In genomic region chr11:89092714-89093113, GRCm38 (mm10) we compare ENCODE assay signal across 10 mouse cellular contexts. TPM values are rescaled to one million over a fixed set of nuclear protein-coding genes. Genes with fewer than 3 reads are reported as not detected.
DNase-seq lines count a peak whose midpoint lies in the region; ATAC-seq and TF ChIP-seq lines count a peak whose summit lies in the region.
"Had no signal": no experiment of that assay in that cellular context is flagged by ENCODE, and none has a peak within 500 bp of the region (broad histone marks: within the 10 kb centered on the region; RNA-seq: fewer than 3 reads in every experiment).

No protein-coding gene starts in this region.

- no peaks in the 10 kb centered on the region for H3K9me3 ChIP-seq in heart, postnatal 0 days (replicated peaks; ENCODE audit: control insufficient read depth, low read length)
- H3K9me3 ChIP-seq: embryonic facial prominence, embryonic 13.5 days had no signal

- DNase-seq in adrenal gland, postnatal 10 days, result peak; percentile 24
- DNase-seq in adrenal gland, postnatal 4 days (ENCODE audit: low spot score in 2 of 2), result no peak
- DNase-seq in A20 (ENCODE audit: low read depth, low spot score), result peak; percentile 86
- no peak for DNase-seq in heart, postnatal 0 days (ENCODE audit: low spot score)
- DNase-seq in cerebellum, adult 11 months, result no peak
- no peak for DNase-seq in urinary bladder, postnatal 4 days (ENCODE audit: low spot score in 2 of 2)
- no peak for DNase-seq in embryo, embryonic 11 days

- no peak for TF ChIP-seq CTCF in heart, postnatal 0 days (IDR thresholded peaks at IDR 0.05; ENCODE audit: low read depth)

- peak; percentile 27; the same call in 1 of the 2 replicates for ATAC-seq in heart, postnatal 0 days (ENCODE audit: insufficient read depth, low read depth)

- WGBS in heart, postnatal 0 days, result 37% methylated on average over 9 of the region's 9 CpGs
- 2% methylated on average over 9 of the region's 9 CpGs for WGBS in macrophage (ENCODE audit: missing documents)

- H3K27me3 ChIP-seq in heart, postnatal 0 days (ENCODE audit: control insufficient read depth, insufficient read depth, low read length), result no peaks in the 10 kb centered on the region
- H3K27me3 ChIP-seq: embryonic facial prominence, embryonic 13.5 days had no signal

- H3K4me3 ChIP-seq in heart, postnatal 0 days (ENCODE audit: low read depth, low read length), result no peak overlapping the region
- H3K4me3 ChIP-seq in macrophage (ENCODE audit: inconsistent target), result peak overlapping the region; percentile 7; the same call in 1 of the 2 replicates
- H3K4me3 ChIP-seq: embryonic facial prominence, embryonic 13.5 days had no signal

- H3K4me1 ChIP-seq in heart, postnatal 0 days (ENCODE audit: control insufficient read depth, insufficient read depth), result no peaks in the 10 kb centered on the region
- H3K4me1 ChIP-seq: embryonic facial prominence, embryonic 13.5 days had no signal

- no peak for TF ChIP-seq EP300 in heart, postnatal 0 days (IDR thresholded peaks at IDR 0.05; ENCODE audit: low read depth)

- H3K4me2 ChIP-seq in heart, postnatal 0 days (ENCODE audit: low read depth, low read length), result no peak overlapping the region
- H3K4me2 ChIP-seq: embryonic facial prominence, embryonic 13.5 days had no signal

- no peak overlapping the region for H3K9ac ChIP-seq in heart, postnatal 0 days (replicated peaks; ENCODE audit: low read depth, low read length)
- H3K9ac ChIP-seq: embryonic facial prominence, embryonic 13.5 days had no signal

- no peak overlapping the region for H3K27ac ChIP-seq in heart, postnatal 0 days (ENCODE audit: low read depth)
- H3K27ac ChIP-seq in macrophage, result peak overlapping the region; percentile 85
- H3K27ac ChIP-seq: embryonic facial prominence, embryonic 13.5 days had no signal

- H3K36me3 ChIP-seq in heart, postnatal 0 days (replicated peaks; ENCODE audit: control insufficient read depth, insufficient read depth, low read length), result no peaks in the 10 kb centered on the region
- H3K36me3 ChIP-seq in macrophage (ENCODE audit: inconsistent target), result no peaks in the 10 kb centered on the region
- H3K36me3 ChIP-seq: embryonic facial prominence, embryonic 13.5 days had no signal

- H3K79me2 ChIP-seq in macrophage (ENCODE audit: inconsistent target), result peaks cover 9% of the 10 kb centered on the region; the same call in 1 of the 2 replicates

RNA-seq across cellular contexts. Expression of gene Gm525, which starts 19.1 kb away (rescaled TPM):
- not detected for total RNA-seq in adrenal gland, postnatal 10 days (2021)
- under 1 TPM in 1 of 2 experiments, not detected in 1; 0.62 TPM for total RNA-seq in adrenal gland, postnatal 4 days (2021)
- total RNA-seq in heart, postnatal 0 days (2014; rRNA removed; ENCODE audit: low replicate concordance), result not detected in 2 replicates
- not detected in 2 replicates for polyA plus RNA-seq in heart, postnatal 0 days (2015; fragmentation: Nextera tagmentation; extraction: Ambion mirVana)
- not detected for total RNA-seq in macrophage (2018; cell fraction: chromatin; rRNA removed)
- not detected for total RNA-seq in macrophage (2018; cell fraction: cytosol; rRNA removed)
- not detected for total RNA-seq in macrophage (2018; cell fraction: nucleus; rRNA removed)
- polyA plus RNA-seq in macrophage (2018), result not detected in 3 replicates
- polyA plus RNA-seq: C2C12 had no signal

RNA-seq across cellular contexts. Expression of gene Dgke, which starts 26.1 kb away (rescaled TPM):
- 10 to 100 TPM; 10.5 to 12.8 TPM for total RNA-seq in adrenal gland, postnatal 10 days (2021)
- total RNA-seq in adrenal gland, postnatal 4 days (2021), result 10 to 100 TPM; 11.3 to 14.2 TPM
- total RNA-seq in heart, postnatal 0 days (2014; rRNA removed; ENCODE audit: low replicate concordance), result 12.6 and 15.7 TPM in 2 replicates
- polyA plus RNA-seq in heart, postnatal 0 days (2015; fragmentation: Nextera tagmentation; extraction: Ambion mirVana), result 4.7 and 5.3 TPM in 2 replicates
- 10 to 100 TPM in 15 of 26 experiments, 1 to 10 TPM in 11; 2.0 to 22.1 (median 14.3) TPM for total RNA-seq in macrophage (2018; cell fraction: chromatin; rRNA removed)
- total RNA-seq in macrophage (2018; cell fraction: cytosol; rRNA removed), result 1 to 10 TPM; 3.9 to 8.9 (median 5.8) TPM
- total RNA-seq in macrophage (2018; cell fraction: nucleus; rRNA removed), result 10 to 100 TPM in 16 of 26 experiments, 1 to 10 TPM in 10; 5.0 to 20.2 (median 11.0) TPM
- polyA plus RNA-seq in macrophage (2018), result 3.6 to 6.2 TPM (median 4.9 TPM) in 3 replicates

Comparison
In these comparisons a context has a peak if more than half of its experiments do, and no peak if none do; other contexts are left out.
1. DNase-seq: peak in adrenal gland, postnatal 10 days (single experiment) and A20 (single experiment); none in adrenal gland, postnatal 4 days (0 of 2), heart, postnatal 0 days (single experiment), cerebellum, adult 11 months (single experiment), urinary bladder, postnatal 4 days (0 of 2) and embryo, embryonic 11 days (single experiment).